Mouse (Mus musculus) lung, embryonic 16.5 days (tissue): ENCODE data around the gene Evpl. TPM values are rescaled to one million over a fixed set of nuclear protein-coding genes. Genes with fewer than 3 reads are reported as not detected.

ENCODE experiments used
- ATAC-seq: fragments of 200-750 bp; cut with Nextera tagmentation; 2 replicates; pipeline ENCODE4 v1.8.0; 2017; ENCODE audit warnings: low read depth, mild to moderate bottlenecking, moderate library complexity
- H3K27ac ChIP-seq: fragments of 300-500 bp; sonication (generic); 2 replicates; pipeline ENCODE4 v1.5.1; 2014; ENCODE audit warnings: mild to moderate bottlenecking, control low read depth, low read length
- H3K27me3 ChIP-seq: fragments of 300-500 bp; sonication (generic); 2 replicates; pipeline ENCODE4 v1.6.1; 2014; ENCODE audit warnings: low read depth, low read length, mixed read lengths; ENCODE audit not compliant: control insufficient read depth, insufficient read depth
- H3K36me3 ChIP-seq: fragments of 300-500 bp; sonication (generic); 2 replicates; pipeline ENCODE4 v1.6.1; 2014; ENCODE audit warnings: low read length; ENCODE audit not compliant: control insufficient read depth, insufficient read depth
- H3K4me1 ChIP-seq: fragments of 300-500 bp; sonication (generic); replicated peaks from 2 replicates; pipeline ENCODE4 v1.6.1; 2014; ENCODE audit warnings: low read length, mixed read lengths; ENCODE audit not compliant: control insufficient read depth, insufficient read depth
- H3K4me2 ChIP-seq: fragments of 300-500 bp; sonication (generic); 2 replicates; pipeline ENCODE4 v1.6.1; 2014; ENCODE audit warnings: low read depth, low read length, control low read depth
- H3K4me3 ChIP-seq: fragments of 300-500 bp; sonication (generic); 2 replicates; pipeline ENCODE4 v1.5.1; 2014; ENCODE audit warnings: mild to moderate bottlenecking, low read length, control low read depth
- H3K9ac ChIP-seq: fragments of 300-500 bp; sonication (generic); 2 replicates; pipeline ENCODE4 v1.6.1; 2014; ENCODE audit warnings: low read length, control low read depth
- H3K9me3 ChIP-seq: fragments of 300-500 bp; sonication (generic); 2 replicates; pipeline ENCODE4 v1.6.1; 2016; ENCODE audit warnings: low read length; ENCODE audit not compliant: control insufficient read depth
- WGBS: fragments of 180-500 bp; shearing (Covaris S2); extraction: QIAGEN DNeasy Blood & Tissue Kit; methylation state at CpG from one replicate; pipeline ENCODE4 v1.1.7; 2014; 5-methylcytosine and 5-hydroxymethylcytosine counted together
- polyA plus RNA-seq: library from polyadenylated mRNA; unstranded; fragments of >200 nt; fragmentation: Nextera tagmentation; extraction: Ambion mirVana; gene quantifications from 2 replicates; pipeline ENCODE4 v1.2.1, GENCODE M21; 2015

Evpl gene
- polyA plus RNA-seq, 1 experiment from 2014 or later, result 4.4 TPM

- Histone ChIP-seq H3K4me3 (no peak overlapping the region), H3K27me3 (no peaks in the 10 kb centered on the region), H3K27ac (no peak overlapping the region), H3K9ac (no peak overlapping the region), H3K4me1 (no peaks in the 10 kb centered on the region), H3K4me2 (no peak overlapping the region), H3K36me3 (peaks cover 10% of the 10 kb centered on the region), H3K9me3 (no peaks in the 10 kb centered on the region)
- 85% methylated on average over 3 of the region's 3 CpGs for WGBS
- ATAC-seq, result no peak
Observed at GRCm38 (mm10) chr11:116208660-116209059, 29.2 kb downstream of the Evpl start.

- WGBS, result 67% methylated on average over 4 of the region's 4 CpGs
- no peaks in the 10 kb centered on the region for H3K27me3 ChIP-seq
- no peaks in the 10 kb centered on the region for H3K4me1 ChIP-seq
- no peak overlapping the region for H3K4me3 ChIP-seq
- no peak overlapping the region for H3K27ac ChIP-seq
- ATAC-seq, result no peak
- peaks cover 10% of the 10 kb centered on the region for H3K36me3 ChIP-seq
- H3K4me2 ChIP-seq, result no peak overlapping the region
- no peaks in the 10 kb centered on the region for H3K9me3 ChIP-seq
- no peak overlapping the region for H3K9ac ChIP-seq
Observed at GRCm38 (mm10) chr11:116206678-116207077, 31.2 kb downstream of the Evpl start.

GRCm38 (mm10) chr11:116203150-116203549 lies 34.7 kb downstream of the Evpl start:
- Histone ChIP-seq H3K4me1 (peaks cover under 1% of the 10 kb centered on the region; the same call in 1 of the 2 replicates), H3K36me3 (peaks cover 10% of the 10 kb centered on the region), H3K27ac (no peak overlapping the region), H3K4me3 (no peak overlapping the region), H3K9ac (no peak overlapping the region), H3K9me3 (no peaks in the 10 kb centered on the region), H3K4me2 (no peak overlapping the region), H3K27me3 (no peaks in the 10 kb centered on the region)
- no peak for ATAC-seq
- WGBS, result 89% methylated on average over 3 of the region's 3 CpGs

GRCm38 (mm10) chr11:116201151-116201550 lies 36.7 kb downstream of the Evpl start:
- WGBS, result 93% methylated on average over 2 of the region's 2 CpGs
- Histone ChIP-seq H3K27me3 (no peaks in the 10 kb centered on the region), H3K4me1 (peaks cover 8% of the 10 kb centered on the region), H3K36me3 (peaks cover 3% of the 10 kb centered on the region), H3K27ac (no peak overlapping the region), H3K9me3 (no peaks in the 10 kb centered on the region), H3K9ac (no peak overlapping the region), H3K4me2 (no peak overlapping the region), H3K4me3 (no peak overlapping the region)
- ATAC-seq, result no peak

- under 1% methylated on average over 62 of the region's 62 CpGs for WGBS
- peaks cover 8% of the 10 kb centered on the region for H3K4me1 ChIP-seq
- peak within 1 kb of the TSS; percentile 97 for H3K27ac ChIP-seq
- no peaks in the 10 kb centered on the region for H3K27me3 ChIP-seq
- H3K4me2 ChIP-seq, result peak within 1 kb of the TSS; percentile 83
- H3K36me3 ChIP-seq, result no peaks in the 10 kb centered on the region
- H3K4me3 ChIP-seq, result peak within 1 kb of the TSS; percentile 86
- no peaks in the 10 kb centered on the region for H3K9me3 ChIP-seq
- peak within 1 kb of the TSS; percentile 93 for H3K9ac ChIP-seq
- ATAC-seq, result peak; percentile 99
Observed at GRCm38 (mm10) chr11:116198639-116199531, 39.0 kb downstream of the Evpl start, which contains the start of the genes Ten1 and Acox1. TSS of gene Ten1 (plus strand) at chr11:116198855. TSS of gene Acox1 (minus strand) at chr11:116199045.

GRCm38 (mm10) chr11:116198132-116198531 lies 39.7 kb downstream of the Evpl start:
- Histone ChIP-seq H3K27me3 (no peaks in the 10 kb centered on the region), H3K4me1 (peaks cover 8% of the 10 kb centered on the region), H3K4me3 (peak overlapping the region; percentile 86), H3K36me3 (no peaks in the 10 kb centered on the region), H3K27ac (peak overlapping the region; percentile 97), H3K4me2 (peak overlapping the region; percentile 83), H3K9me3 (no peaks in the 10 kb centered on the region), H3K9ac (peak overlapping the region; percentile 93)
- WGBS, result 17% methylated on average over 13 of the region's 13 CpGs
- no peak for ATAC-seq

GRCm38 (mm10) chr11:116197584-116197906 lies 40.3 kb downstream of the Evpl start:
- Histone ChIP-seq H3K27me3 (no peaks in the 10 kb centered on the region), H3K9ac (no peak overlapping the region), H3K27ac (no peak overlapping the region), H3K4me1 (peaks cover 8% of the 10 kb centered on the region), H3K9me3 (no peaks in the 10 kb centered on the region), H3K4me3 (no peak overlapping the region), H3K36me3 (no peaks in the 10 kb centered on the region), H3K4me2 (peak overlapping the region; percentile 83)
- WGBS, result 85% methylated on average over 6 of the region's 6 CpGs
- ATAC-seq, result no peak

- Histone ChIP-seq H3K4me1 (peaks cover 8% of the 10 kb centered on the region), H3K27ac (no peak overlapping the region), H3K36me3 (no peaks in the 10 kb centered on the region), H3K9ac (no peak overlapping the region), H3K27me3 (no peaks in the 10 kb centered on the region), H3K4me2 (peak overlapping the region; percentile 83; the same call in 1 of the 2 replicates), H3K9me3 (no peaks in the 10 kb centered on the region), H3K4me3 (no peak overlapping the region)
- ATAC-seq, result no peak
- 94% methylated on average over 18 of the region's 18 CpGs for WGBS
Observed at GRCm38 (mm10) chr11:116196866-116197583, 40.9 kb downstream of the Evpl start.

GRCm38 (mm10) chr11:116196336-116196735 lies 41.5 kb downstream of the Evpl start:
- H3K9me3 ChIP-seq, result no peaks in the 10 kb centered on the region
- H3K27ac ChIP-seq, result no peak overlapping the region
- H3K36me3 ChIP-seq, result no peaks in the 10 kb centered on the region
- no peak overlapping the region for H3K4me3 ChIP-seq
- H3K4me1 ChIP-seq, result peaks cover 8% of the 10 kb centered on the region
- no peak overlapping the region for H3K9ac ChIP-seq
- no peak overlapping the region for H3K4me2 ChIP-seq
- no peaks in the 10 kb centered on the region for H3K27me3 ChIP-seq
- WGBS, result 76% methylated on average over 3 of the region's 3 CpGs
- no peak for ATAC-seq
